Mouse (Mus musculus) induced T-regulatory cell, adult 2 months (primary cell): Measurements from ENCODE around the gene Wasf3.

ENCODE experiments used
- DNase-seq: peaks from one replicate; pipeline ENCODE4 v3.0.0-alpha.2; 2012; ENCODE audit warnings: low read depth

Gene Wasf3

GRCm38 (mm10) chr5:146384935-146385591 lies at the start of gene Wasf3:
Gene Wasf3 (plus strand): TSS chr5:146384985.
- DNase-seq = no peak

GRCm38 (mm10) chr5:146338064-146338463 lies 46.7 kb upstream of the Wasf3 start:
- DNase-seq = no peak

GRCm38 (mm10) chr5:146340037-146340436 lies 44.7 kb upstream of the Wasf3 start:
- no peak for DNase-seq

- DNase-seq = no peak
Measured at GRCm38 (mm10) chr5:146344911-146345686, 39.7 kb upstream of the Wasf3 start.

- DNase-seq = no peak
Measured at GRCm38 (mm10) chr5:146347081-146347480, 37.7 kb upstream of the Wasf3 start.

DNA sequence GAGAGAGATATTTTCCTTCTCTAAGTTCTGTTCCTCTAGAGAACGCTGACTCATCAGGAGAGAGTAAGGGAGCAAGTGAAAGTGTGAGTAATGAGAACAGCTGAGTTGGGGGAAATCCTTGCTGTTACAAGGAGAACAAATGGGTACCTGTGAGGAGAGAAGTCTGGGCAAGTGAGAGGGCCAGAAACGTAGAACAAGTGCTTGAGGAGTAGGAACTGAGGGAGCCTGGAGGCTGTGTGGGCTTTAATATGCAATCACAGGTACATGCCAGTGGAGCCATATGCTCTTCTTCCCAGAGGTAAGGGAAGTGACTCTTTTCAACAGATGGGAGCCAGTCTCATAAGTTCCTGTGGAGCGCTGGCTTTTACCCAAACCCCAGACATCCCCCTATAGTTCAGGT lies 35.6 kb upstream of the Wasf3 start:
- no peak for DNase-seq

DNA sequence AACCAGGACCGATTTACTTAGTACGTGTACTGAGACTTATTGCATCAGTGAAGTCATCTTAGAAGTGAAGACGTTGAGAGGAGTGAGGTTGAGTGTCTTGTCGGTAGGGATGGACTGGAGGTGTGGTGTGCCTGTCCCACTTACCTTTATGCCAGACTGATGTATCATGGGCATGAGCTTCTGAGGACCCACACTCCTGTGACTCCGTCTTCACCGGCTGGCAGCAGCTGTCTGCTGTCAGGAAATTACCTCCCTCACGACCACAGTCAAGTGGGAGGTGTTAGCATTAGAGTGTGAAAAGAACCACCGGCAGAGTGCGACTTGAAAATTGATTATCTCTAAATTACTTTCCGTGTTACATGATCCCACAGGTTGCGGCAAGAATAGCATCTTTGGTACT lies 34.0 kb upstream of the Wasf3 start:
- no peak for DNase-seq

GRCm38 (mm10) chr5:146352006-146352405 lies 32.8 kb upstream of the Wasf3 start:
- DNase-seq = no peak

- peak; percentile 8 for DNase-seq
Measured at GRCm38 (mm10) chr5:146360386-146360785, 24.4 kb upstream of the Wasf3 start.

DNA sequence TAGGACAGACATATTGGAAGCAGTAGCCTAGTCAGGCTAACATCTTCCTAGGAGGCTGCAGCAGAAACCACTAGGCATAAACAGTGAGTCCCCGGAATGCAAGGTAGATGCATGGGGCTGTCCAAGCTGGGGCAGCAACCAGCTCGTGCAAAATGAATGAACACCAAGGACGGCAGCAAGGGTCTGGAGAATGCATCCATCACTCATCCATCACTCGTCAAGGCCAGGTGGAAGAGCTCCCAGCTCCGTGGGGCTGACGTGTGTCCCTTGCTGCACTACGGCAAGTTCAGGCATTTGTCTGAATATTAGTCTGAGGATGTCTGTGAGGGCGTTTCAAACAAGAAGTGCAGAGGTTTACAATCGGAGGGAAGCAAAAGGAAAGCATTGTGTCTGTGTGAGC lies 22.1 kb upstream of the Wasf3 start:
- DNase-seq = no peak

DNA sequence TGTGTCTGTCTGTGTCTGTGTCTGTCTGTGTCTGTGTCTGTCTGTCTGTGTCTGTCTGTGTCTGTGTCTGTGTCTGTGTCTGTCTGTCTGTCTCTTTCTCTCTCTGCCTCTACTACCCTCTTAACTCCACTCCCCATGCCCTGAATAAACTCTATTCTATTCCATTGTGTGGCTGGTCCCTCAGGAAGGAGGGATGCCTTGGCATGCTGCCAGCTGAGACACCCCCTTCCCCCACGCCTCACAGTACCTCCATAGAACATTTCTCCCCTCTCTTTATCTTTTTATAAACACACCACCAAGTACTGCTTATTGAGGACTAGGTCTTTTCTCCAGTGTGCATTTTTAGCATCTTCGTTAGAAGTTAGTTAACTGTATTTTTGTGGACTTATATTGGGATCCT lies 16.4 kb upstream of the Wasf3 start:
- DNase-seq = no peak

DNA sequence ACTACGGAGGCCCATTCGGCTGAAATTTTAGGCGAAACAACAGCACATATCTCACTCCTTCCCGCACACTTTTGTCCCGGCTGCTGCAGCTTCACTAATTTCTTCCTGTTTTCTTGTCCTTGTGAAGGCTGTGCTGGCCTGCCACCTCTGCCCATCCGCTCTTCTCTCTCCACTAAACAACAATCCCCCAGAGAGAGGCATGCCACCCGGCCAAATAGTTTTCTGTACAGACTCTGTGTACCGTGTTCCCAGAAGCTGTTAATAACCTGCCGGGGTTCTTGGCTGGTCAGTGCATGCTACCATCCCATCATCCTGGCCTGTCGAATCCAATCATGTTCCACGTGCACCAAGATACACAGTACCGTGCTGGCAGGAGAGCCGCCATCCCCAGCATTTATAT lies 15.8 kb upstream of the Wasf3 start:
- no peak for DNase-seq

DNA sequence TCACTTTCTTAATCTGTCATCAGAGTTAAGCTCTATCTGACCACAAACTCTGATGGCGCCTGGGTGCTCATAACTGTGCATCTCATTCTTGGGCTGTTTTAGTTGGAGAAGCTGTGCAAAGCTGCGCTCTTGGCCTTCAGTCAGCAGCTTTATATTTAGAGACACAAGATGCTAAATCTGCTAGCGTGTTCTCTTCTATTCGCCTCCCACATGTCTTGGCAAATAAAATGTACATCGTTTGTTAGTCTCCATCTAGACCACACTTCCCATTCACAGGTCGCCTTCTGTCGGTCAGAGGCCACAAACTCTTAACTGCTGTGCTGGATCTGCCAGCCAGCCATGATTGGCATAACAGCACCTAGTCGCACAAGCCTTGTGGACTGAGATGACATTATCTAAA lies 14.0 kb upstream of the Wasf3 start:
- DNase-seq = no peak

DNA sequence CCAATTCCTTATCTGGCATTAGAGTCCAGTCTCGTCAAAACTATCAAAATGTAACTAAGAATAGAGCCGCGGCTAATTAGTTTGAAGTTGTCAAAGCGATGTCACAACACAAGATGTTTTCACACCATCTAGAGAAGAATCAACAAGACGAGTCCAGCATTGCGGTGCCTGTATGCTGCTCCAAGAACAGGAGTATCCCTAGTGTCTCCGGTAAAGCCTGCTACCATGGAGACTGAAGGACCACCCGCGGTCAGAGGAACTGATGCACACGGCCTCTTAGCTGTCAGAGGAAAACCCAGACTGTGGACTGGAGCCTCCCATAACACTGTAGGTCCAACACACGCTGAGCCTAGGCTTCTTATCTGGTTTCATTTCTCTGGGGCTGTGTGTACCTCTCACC lies 11.5 kb upstream of the Wasf3 start:
- DNase-seq = no peak

- DNase-seq = peak; percentile 5
Measured at GRCm38 (mm10) chr5:146376601-146377000, 8.2 kb upstream of the Wasf3 start.

DNA sequence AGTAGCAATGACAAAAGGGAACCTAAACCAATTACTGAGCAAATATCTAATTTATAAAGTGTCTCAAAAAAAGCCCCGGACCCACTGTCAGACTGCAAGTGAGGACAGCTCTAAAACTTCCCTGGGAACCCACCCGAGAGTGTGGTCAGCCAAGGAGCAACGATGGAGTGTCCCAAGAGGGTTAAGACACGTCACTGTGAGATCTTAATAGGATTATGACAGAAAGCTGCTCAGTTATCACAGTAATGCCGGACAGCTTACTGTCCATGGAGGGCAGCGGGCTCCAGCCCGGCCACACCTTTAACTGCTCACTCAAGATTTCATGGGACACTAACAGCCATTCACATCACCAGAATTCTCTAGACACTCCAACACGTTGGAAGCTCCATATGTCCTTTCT lies 4.7 kb upstream of the Wasf3 start:
- DNase-seq = no peak

- peak; percentile 5 for DNase-seq
Measured at GRCm38 (mm10) chr5:146382268-146382667, 2.5 kb upstream of the Wasf3 start.

- no peak for DNase-seq
Measured at GRCm38 (mm10) chr5:146383401-146383800, 1.4 kb upstream of the Wasf3 start.

- no peak for DNase-seq
Measured at GRCm38 (mm10) chr5:146385989-146386388, 1.2 kb downstream of the Wasf3 start.

DNA sequence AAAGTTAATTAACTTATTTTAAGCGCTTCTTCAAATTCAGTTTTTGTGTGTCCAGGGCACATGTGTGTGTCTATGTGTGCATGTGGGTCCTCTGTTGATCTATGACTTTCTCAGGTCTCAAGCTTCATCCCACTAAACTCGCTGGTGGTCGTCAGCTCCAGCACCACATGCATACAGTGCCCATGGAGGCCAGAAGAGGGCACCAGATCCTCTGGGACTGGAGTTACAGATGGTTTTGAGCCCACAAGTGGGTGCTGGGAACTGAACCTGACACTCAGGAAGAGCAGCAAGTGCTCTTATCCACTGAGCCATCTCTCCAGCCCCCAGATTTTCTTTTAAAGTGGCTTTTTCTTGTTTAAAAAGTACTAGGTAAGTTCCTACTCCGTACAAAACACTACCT lies 2.1 kb downstream of the Wasf3 start:
- no peak for DNase-seq

DNA sequence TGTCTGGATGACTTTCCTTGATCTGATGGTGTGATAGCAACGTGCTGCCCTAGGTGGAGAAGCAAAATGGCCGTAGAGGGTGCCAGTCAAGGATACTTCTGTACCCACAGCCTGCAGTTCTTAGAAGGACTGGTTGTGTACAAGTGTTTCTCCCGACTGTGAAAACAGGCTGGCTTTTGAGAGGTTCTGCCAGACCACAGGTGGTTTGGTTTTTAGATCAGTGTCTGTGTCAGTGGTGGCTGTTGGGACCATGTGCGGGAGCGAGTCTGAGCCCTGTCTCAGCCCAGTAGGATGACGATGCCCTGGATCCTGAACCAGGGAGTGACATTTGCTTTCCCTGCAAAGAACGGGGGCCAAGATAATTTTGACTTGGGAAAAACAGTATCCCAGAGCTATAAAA lies 9.8 kb downstream of the Wasf3 start:
- DNase-seq = no peak

DNA sequence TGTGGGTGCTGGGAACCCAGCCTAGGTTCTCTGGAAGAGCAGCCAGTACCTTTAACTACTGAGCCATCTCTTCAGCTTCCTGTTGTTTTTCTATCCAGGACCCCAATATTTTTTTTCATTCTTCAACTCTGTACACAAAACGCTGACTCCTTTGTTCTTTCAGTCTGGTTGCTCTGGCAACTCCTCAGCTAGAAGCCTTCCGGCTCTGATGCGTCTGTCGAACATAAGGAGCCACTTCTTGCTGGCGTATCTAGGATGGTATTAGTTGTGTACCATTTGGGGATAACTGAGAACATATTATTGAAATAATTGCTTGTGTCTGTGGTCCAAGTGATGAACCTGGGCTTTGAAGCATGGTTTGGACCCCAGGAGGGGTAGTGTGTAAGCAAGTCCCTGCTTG lies 12.5 kb downstream of the Wasf3 start:
- no peak for DNase-seq

- no peak for DNase-seq
Measured at GRCm38 (mm10) chr5:146398386-146399115, 13.8 kb downstream of the Wasf3 start.
